Mouse (Mus musculus) ES-E14 (cell line): ENCODE data around the gene Iqce.

Source experiments
- CHD2 ChIP-seq: IDR thresholded peaks from 2 replicates; pipeline ENCODE4 v1.6.1; 2014; ENCODE audit warnings: mild to moderate bottlenecking, low read depth, low read length, inconsistent platforms
- MAFK ChIP-seq: IDR thresholded peaks from 2 replicates; pipeline ENCODE4 v1.6.1; 2014; ENCODE audit warnings: mild to moderate bottlenecking, low read depth, low read length, inconsistent platforms; ENCODE audit not compliant: insufficient read depth
- ZC3H11A ChIP-seq: IDR thresholded peaks from 2 replicates; pipeline ENCODE4 v1.6.1; 2012; ENCODE audit warnings: low read depth, mild to moderate bottlenecking, inconsistent platforms, low read length, borderline replicate concordance

DNA sequence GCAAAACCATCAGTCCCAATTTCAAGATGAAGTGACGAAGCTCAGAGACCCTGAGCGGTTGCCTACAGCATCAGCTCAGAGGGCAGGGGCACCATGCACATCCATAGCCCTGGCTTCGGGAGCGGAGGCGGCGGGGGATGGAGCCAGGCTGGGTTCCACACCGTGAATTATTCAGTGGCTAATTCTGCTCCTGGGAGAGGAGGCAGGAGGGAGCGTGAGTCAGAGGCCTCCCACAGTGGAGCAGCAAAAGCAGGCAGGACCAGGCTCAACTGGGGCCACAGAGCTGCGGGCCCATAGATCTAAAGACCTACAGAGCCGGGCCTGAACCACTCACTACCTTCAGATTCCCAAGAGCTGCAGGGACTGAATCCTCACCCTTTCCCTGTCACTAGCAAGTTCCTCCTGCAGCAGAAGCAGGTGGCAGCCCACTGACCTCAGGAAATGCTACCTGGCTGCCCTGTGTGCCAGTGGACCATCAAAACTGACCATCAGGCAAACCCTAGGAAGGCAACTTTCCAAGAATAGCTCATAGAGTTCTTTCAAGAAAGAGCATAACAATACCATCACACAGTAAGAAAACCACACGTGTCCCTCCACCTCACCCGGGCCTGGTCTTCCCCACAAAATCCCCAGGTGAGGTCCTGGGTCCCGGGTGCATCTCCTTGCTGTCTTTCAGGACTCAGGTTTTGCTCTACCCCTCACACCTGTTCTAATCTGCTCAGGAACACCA lies 55.0 kb downstream of the Iqce start:
- TF ChIP-seq ZC3H11A (no peak), MAFK (no peak), CHD2 (no peak)
